Mouse (Mus musculus) adrenal gland, adult (tissue): ENCODE results near the gene Cfap54.

Source experiments
- DNase-seq, 2 experiments: peaks; one replicate each; pipeline ENCODE4 v3.0.0; 2022 to 2023; ENCODE audit warnings: low spot score in 1 of 2; ENCODE audit not compliant: inconsistent age in 2 of 2

The Cfap54 gene

DNA sequence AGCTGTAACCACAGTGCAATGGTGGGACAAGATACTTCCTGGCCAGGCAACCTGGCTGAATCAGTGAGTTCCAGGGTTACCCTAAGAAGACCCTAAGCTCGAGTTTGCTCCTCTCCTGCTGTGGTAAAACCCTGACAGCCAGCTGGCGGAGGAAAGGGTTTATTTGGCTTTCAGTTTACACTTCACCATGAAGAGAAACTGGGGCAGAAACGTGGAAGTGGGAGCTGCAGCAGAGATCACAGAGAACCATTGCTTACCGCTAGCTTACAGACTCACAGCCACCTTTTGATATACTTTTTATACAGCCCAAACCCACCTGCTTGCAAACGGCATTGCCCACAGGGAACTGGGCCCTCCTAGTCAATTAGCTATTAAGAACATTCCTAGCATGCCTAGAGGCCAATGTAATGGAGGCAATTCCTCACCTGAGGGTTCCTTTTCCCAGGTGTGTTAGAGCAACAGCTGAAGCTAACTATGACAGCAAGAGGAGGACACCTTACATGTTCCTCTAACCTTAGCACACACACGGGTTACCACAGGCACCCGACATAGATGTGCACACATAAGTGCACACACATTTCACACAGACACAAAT lies 16.9 kb upstream of the Cfap54 start:
- DNase-seq: no peak

DNA sequence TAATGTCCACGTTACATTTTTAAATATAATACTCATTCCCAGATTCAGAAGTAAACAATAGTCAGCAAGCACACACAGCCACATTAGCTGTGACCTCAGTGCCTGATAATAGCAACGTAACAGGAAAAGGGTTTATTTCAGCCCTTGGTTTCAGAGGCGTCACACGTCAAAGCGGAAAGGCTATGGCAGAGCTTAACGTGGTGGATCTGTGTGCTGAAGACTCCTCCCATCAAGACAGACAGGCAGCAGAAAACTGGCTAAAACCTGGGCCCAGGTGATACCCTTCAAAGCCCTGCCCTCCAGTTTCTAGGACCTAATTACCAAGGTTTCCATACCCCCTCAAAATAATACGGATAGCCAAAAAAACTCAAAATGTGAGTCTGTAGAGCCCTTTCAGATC lies 16.0 kb upstream of the Cfap54 start:
- DNase-seq: no peak

DNA sequence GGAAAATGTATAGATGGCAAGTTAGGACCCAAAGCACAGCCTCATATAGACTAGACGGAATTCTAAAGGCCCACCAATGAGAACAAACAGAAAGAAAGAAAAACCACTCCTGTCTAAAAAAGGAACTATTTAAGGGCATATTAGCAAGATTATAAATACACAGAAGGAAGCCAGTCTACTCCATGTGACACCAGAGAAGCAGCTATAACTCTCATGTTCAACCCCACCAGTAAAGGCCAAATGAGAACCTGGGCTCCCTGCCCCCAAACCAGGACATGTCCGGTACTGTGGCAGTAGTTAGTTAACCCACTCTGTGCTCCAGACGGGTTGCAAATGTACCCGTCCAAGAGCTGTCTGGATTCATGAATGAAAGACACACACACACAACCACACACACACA lies 14.4 kb upstream of the Cfap54 start:
- DNase-seq: no peak

DNA sequence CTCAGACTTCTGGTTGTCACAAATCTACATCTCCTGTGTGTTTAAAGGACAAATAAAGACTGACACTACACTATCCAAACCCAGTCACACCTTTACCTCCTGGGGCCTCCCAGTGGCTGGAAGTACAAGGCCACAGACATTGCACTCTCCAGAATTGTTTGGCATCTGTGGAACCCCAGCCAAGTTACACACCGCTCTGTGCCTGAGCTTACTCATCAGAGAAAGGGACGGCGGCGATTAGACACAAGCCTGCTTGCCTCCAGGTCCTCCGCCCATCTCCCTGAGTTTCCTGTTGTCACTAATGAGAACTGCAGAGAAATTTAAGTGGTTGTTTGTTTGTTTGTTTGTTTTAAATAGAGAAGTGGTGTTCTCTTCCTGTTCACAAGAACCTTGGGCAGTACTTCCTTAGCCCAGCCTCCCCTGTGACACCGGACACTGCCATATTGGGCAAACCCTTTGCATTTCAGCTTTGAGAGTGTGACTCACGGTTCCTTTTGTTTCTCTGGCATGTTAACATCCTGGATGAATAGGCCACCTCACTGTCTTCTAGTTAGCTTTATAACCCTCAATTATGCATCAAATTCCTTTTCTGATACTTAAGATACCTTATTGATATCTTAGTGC lies 13.7 kb upstream of the Cfap54 start:
- DNase-seq: peak in 1 of 2 experiments; percentile 36

DNA sequence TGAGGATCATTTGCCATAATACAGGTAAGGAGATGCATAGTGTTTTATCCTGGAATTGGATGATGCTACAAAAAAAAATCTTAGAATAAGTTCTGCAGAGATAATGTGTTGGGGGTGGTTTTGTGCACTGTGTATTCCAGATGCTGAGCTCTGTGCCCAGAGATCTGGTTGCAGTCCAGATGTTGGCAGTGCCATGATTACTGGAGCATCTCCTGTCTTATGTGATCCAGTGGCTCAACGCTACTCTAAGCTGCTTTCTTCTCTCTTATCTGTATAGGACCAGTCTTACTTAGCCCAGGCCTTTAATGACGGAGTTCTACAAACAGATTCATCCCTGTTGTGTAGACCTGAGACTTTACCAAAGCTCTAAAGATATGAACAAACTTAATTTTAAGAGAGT lies 10.5 kb upstream of the Cfap54 start:
- no peak for DNase-seq

DNA sequence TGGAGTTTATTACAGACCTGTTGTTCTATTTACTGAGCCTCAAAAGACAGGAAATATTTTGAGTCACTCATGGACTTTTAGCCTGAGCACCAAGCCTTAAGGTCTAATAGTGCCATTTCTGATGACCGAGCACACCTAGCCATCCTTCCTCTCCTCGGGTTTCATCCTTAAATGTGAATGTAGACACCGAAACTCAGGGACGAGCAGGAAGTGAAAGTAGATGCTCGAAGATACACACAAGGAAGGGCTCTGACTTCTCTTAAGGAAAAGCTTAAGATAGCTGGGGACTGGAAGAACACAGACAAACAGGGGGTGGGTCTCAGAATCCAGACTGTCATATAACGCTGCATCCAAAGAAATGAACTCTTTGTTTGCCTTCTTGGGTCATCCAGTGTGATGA lies 8.8 kb upstream of the Cfap54 start:
- no peak for DNase-seq

DNA sequence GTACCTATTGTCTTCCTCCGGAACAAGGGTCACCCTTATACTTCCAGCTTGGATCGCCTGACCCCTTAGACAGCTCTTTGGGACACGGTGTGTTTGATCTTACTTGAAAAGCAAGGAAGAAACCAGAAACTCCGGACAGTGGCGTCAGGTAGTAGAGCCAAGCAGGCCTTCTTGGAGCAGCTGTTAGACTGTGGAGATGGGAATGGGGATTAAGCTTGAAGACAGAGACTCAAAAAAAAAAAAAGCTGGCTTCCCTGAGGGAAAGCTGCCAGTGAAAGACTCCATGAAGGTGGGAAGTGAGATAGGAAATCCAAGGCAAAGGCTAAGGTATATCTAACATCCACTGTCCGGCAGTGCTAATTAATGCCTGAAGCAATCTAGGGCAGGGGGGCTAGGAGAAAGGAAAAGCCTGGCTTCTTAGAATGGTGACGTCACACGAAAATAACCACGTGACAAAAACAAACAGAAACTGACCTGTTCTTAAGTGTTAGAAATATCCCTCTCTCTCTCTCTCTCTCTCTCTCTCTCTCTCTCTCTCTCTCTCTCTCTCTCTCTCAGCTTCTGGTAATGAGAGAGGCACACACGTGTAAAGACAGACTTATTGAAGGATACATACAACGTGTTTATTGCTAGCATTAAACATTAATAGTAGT lies 7.1 kb upstream of the Cfap54 start:
- DNase-seq: no peak

DNA sequence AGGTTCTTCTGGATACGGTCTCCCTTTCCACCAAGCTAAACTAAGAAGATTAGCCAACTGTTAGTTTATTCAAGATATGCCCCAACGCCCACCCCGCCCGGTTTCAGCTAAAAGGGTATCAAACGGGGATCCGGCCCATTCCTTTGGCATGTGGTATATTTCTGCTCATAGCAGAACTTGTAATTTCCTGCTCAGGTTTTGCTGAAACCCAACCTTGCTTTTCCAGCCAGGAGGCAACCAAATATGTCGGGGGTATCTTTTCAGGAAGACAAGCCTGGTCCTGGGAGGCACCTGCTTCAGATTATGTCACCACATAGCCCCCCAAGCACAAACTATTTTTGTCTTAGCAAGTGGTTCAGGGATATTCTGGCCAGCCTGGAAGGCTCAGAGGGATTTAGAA lies 6.1 kb upstream of the Cfap54 start:
- DNase-seq: no peak

DNA sequence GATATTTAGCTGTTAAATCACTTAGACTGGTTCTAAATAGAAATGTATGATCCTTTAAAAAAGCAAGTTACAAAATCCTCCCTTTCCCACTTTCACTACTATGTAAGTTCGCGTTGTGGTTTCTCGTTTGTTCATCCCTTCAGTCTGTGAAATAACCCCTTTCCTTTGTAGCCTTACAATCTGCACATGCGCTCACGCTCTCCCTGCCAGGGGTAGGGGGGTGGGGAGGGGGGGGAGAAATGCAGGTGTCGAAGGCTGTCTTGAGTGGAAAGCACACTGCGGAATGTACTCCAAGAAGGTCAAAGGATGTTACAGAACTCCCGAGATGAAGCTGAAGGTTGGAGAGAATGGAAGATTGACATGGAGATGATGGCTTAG lies 2.5 kb upstream of the Cfap54 start:
- no peak for DNase-seq

DNA sequence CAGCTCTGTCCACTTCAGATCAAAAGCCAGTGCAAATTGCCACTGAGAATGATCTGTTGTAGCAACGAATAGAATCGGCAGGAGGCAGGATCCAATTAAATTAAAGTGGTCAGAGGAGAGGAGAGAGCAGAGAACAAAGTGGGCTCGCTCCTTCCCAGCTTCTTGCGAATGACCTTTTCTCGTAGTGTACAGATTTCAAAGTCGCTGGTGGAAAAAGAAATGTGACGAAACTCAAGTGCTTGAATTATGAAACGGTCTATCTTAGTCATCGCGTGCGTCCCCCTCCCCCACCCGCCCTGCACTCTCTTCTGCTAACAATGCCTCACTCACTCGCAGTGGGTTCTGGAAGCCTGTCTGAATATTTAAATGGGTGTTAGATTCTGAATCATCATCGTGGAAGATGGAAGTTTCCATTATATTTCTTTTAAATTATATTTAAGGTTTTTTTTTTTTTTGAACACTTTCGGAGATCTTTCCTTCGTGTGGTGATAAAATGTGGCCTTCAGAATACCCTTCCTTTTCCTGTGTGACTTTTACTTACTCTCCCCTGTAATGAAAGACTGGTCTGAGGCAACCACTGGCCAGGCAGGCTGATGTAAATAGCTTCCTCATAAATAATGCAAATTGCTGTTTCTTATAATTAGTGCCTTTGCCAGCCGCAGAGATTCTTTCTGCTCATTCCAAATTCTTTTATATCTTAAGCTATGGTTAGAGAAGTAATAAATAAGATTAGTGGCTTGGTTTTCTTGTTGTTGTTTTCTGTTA lies 2.0 kb upstream of the Cfap54 start:
- DNase-seq: peak; percentile 28 to 78

DNA sequence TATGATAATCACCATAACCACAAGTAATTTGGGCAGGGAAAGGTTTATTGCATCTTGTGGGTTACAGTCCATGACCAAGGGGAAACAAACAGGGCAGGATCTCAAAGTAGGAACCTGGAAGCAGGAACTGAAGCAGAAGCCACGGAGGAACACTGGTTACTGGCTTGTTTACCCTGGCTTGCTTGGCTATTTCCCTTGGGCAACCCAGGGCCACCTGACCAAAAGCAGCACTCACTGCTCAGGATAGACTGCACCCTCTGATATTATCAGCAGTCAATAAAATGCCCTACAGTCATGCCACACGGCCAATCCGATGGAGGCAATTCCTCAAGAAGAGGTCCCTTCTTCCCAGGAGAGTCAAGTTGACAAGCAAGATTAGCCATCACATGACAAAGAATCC lies 1.9 kb downstream of the Cfap54 start:
- no peak for DNase-seq

DNA sequence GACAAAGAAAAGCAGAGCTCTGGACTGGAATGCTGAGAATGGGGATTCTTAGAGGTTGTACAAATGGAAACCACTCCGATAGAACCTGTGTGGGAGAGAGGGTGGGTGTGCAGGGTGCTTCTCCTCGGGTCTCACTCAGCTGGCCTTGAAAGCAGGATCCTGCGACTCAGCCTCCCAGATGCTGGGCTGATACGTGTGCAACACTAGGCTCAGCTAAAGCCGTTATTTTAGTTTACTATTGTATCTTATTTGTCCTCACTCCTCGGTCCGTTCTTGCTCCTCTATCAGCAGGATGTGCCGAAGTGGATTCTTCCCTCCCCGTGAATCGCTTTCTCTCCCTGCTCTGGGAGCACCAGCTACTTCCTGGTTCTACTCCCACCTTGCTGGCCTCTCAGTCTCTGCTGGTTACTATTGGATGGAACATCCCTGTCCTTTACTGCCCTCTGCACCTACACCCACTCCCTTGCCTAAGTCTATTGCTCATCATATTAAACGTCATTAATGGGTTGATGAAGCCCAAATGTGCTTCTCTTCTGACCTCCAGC lies 3.4 kb downstream of the Cfap54 start:
- DNase-seq: no peak

DNA sequence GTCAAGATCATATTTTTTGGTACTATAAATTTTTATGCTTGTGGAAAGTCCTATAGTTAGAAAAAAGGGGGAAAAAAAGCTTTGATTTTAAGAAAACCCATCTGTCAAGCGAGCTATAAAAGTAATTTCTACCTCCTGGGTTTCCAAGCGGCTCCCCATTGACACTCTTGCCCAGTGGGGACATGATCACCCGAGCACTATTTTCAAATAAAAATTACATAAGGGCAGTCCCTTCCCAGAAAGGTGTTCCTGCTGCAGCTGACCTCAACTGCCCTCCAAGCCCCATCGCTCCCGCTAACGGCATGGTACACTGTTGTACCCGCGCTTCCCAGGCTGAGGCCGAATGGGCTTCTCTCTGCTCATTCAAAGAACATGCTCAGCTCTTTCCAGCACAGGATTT lies 5.0 kb downstream of the Cfap54 start:
- no peak for DNase-seq

DNA sequence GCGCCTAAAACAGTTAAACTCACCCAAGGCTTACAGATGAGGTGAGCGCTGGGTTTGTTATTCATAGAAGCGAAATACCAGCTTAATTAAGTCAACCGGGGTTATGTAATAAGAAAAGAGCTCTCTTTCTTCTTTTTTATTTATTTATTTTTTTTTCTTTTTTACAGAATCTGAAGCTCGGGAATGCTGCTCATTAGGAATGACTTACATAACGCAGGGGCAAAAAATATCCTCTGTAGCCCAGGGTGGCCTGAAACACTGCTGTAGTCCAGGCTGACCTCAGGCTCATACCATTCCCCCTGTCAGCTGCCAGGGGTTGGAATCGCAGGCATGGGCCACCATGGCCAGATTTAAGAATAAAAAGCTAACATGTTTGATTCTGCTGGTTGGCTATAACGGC lies 5.6 kb downstream of the Cfap54 start:
- DNase-seq: no peak

DNA sequence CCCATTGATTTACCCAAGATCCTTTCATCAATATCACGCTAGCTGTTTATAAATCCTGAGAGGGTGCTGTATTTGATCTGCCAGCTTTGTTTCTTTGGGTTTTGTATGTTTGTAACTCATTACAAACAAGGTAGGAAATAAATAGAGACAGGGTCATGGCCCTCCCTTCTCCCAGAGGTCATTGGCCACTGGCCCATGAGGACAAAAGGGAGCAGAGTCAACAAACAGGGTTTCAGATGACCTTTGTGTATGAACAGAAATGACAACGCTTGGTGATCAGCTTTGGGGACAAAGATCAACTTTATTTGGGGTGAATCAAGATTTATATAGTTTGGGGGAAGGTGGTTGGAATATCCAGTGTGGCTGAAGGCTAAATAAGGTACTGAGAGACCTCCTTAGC lies 8.6 kb downstream of the Cfap54 start:
- DNase-seq: no peak

DNA sequence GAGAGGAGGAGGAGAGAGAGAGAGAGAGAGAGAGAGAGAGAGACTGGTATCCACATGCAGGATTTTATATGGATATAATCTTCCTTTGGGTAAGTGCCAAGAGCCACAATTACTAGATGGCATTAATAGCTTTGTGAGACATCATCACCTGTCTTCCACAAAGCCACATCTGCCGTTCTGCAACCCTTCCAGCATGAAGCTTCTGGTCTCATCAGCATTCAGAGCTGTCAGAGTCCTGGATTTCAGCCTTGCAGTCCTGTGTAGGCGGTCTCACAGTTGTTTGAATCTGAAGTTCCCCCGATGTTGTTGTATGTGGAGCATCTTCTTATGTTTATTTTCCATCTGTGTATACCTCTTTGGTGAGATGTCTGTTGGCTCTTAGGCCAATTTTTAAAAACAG lies 9.7 kb downstream of the Cfap54 start:
- no peak for DNase-seq

DNA sequence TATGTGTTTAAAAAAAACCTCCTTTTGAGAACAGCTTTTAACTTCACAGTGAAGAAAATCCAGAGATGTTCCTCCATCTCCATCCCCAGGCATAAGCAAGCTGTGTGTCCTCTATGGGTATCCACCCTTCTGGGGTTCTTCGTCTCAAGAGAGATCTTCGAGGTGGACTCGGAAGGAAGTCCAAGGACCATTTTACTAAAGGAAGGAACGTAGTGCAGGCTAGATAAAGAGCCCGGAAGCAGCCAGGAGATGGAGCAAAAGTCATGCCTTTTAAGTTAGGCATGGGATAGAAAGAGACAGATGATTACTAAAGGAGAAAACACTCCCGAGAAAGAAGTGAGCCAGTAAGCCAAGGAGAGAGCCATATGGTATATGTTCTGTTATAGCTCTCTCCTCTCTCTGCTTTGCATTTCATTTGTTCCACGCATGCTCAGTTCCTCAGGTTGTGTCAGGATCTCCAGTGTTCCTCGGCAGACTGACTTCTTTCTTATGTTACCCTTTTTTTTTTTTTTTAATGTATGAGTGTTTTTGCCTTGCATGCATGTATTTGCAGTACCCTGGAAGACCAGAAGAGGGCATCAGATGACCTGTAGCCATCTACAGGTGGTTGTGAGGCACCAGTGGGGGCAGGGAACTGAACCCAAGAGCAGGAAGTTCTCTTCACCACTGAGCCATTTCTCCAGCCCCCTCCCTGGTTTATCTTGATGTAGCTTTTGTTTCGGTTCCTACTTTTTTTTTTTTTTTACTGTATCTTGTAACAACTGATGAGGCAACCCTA lies 11.1 kb downstream of the Cfap54 start:
- DNase-seq: peak; percentile 49 to 84

DNA sequence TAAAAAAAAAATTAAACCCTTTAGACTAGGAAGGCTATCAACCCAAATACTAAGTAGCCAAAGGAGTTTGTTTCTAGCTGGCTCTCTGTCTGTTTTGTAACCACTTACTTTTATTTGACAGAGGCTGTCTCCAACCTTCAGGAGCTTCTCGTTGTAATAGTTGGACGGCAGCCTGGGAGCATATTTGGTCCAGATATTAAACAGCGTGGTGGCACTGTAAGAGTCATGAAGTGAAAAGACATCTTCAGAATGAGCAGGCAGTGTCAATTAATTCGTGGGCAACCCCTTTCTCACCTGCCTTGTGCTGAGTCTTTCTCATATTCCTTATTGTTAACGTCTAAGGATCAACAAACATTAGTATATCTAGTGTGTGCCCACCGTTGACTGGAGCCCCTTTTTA lies 11.7 kb downstream of the Cfap54 start:
- no peak for DNase-seq

DNA sequence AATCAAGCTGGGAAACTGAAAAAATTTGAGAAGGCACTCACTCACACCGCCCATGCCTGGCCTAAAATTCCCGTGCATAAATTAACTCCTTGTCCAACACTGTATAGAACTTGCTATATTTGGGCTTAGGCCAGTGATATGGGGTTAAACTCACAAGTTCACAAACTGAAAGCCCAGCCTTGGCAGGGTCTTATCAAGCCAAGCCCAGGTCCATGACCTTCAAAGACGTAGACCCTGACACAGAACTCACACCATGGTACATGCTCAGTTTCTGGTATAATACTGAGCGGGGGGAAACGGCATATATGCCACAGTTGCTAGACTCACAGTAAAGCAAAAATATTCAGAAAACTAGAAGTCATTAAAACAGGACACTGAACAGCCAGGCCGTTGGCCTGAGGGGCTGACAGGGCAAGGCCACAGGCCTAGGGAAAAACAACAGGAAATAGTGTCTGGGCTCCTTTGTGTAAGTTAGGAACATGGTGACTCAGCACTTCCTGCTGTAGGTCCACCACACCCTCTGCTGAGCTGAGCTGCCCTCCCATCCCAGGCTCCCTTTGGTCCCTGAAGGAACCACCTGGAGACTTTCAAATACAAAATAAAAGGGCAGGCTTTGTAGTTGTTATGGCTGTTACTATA lies 12.3 kb downstream of the Cfap54 start:
- DNase-seq: peak; percentile 34 to 61

DNA sequence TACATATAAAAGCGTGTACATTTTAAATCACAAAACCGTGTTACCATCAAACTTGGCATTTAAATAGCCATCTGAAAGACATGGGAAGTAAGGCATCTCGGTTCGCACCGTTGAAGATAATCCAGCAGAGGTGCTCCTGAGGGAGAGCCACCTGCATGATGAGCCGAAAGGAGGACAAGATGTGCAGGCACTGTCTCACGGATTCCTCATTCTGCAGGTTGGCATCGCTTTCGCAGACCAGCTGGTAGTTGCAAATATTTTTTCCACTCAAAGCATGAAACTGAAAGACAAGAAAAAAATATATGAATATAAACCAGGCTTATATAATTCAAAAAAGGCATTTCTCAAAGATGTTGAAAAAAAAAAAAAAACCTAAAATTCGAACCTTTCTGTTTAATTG lies 16.4 kb downstream of the Cfap54 start:
- no peak for DNase-seq

DNA sequence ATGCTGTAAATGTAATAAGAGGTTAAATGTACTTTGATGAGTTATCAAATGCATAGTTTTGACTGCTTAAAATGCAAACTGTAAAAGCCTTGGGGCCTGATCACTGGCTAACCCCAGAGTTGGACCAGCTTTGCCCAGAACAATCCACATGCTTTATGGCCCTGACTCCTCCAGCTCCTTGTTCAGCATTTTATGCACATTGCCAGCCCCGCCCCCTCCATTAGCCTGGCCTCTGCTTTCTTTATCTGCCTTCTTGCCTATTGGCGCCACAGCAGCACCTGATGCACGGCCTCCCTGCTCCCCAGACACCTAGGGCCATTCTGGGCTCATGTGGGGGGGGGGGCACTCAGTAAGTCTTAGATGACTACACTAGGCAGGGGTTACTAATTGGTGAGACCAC lies 17.8 kb downstream of the Cfap54 start:
- DNase-seq: no peak
